Mouse (Mus musculus) neural tube, embryonic 14.5 days (tissue): ENCODE data around the gene Preb. TPM values are rescaled to one million over a fixed set of nuclear protein-coding genes. Genes with fewer than 3 reads are reported as not detected.
A peak's percentile ranks its signal among the peaks of the same experiment; 100 is the strongest.

Experiments
- ATAC-seq: fragments of 200-750 bp; cut with Nextera tagmentation; 2 replicates; pipeline ENCODE4 v1.8.0; 2017; ENCODE audit warnings: low read depth, mild to moderate bottlenecking, moderate TSS enrichment, moderate library complexity
- H3K27ac ChIP-seq: fragments of 300-500 bp; sonication (generic); 2 replicates; pipeline ENCODE4 v1.5.1; 2014; ENCODE audit warnings: low read depth, mild to moderate bottlenecking, control low read depth, low read length, moderate library complexity, mixed read lengths
- H3K27me3 ChIP-seq: fragments of 300-500 bp; sonication (generic); 2 replicates; pipeline ENCODE4 v1.6.1; 2014; ENCODE audit warnings: low read length; ENCODE audit not compliant: control insufficient read depth, insufficient read depth
- H3K36me3 ChIP-seq: fragments of 300-500 bp; sonication (generic); 2 replicates; pipeline ENCODE4 v1.6.1; 2014; ENCODE audit warnings: low read length, mixed read lengths; ENCODE audit not compliant: control insufficient read depth, insufficient read depth
- H3K4me1 ChIP-seq: fragments of 300-500 bp; sonication (generic); 2 replicates; pipeline ENCODE4 v1.6.1; 2014; ENCODE audit warnings: low read length; ENCODE audit not compliant: control insufficient read depth, insufficient read depth
- H3K4me2 ChIP-seq: fragments of 300-500 bp; sonication (generic); 2 replicates; pipeline ENCODE4 v1.6.1; 2014; ENCODE audit warnings: mild to moderate bottlenecking, low read depth, low read length, control low read depth
- H3K4me3 ChIP-seq: fragments of 300-500 bp; sonication (generic); 2 replicates; pipeline ENCODE4 v1.5.1; 2014; ENCODE audit warnings: low read depth, low read length, control low read depth, mixed read lengths
- H3K9ac ChIP-seq: fragments of 300-500 bp; sonication (generic); replicated peaks from 2 replicates; pipeline ENCODE4 v1.6.1; 2014; ENCODE audit warnings: low read depth, mild to moderate bottlenecking, control low read depth, low read length, mixed read lengths
- H3K9me3 ChIP-seq: fragments of 300-500 bp; sonication (generic); 2 replicates; pipeline ENCODE4 v1.6.1; 2016; ENCODE audit warnings: low read length; ENCODE audit not compliant: control insufficient read depth
- WGBS: fragments of 180-500 bp; shearing (Covaris S2); extraction: QIAGEN DNeasy Blood & Tissue Kit; methylation state at CpG from one replicate; pipeline ENCODE4 v1.1.7; 2014; 5-methylcytosine and 5-hydroxymethylcytosine counted together
- polyA plus RNA-seq: library from polyadenylated mRNA; unstranded; fragments of >200 nt; fragmentation: Nextera tagmentation; extraction: Ambion mirVana; gene quantifications from 2 replicates; pipeline ENCODE4 v1.2.1, GENCODE M21; 2014

Preb gene
- polyA plus RNA-seq, 1 experiment from 2014 or later, result 80.0 TPM

GRCm38 (mm10) chr5:30992980-30993676 is 33.0 kb upstream of the Preb start:
- no peak overlapping the region for H3K27ac ChIP-seq
- ATAC-seq, result no peak
- H3K36me3 ChIP-seq, result no peaks in the 10 kb centered on the region
- no peak overlapping the region for H3K9ac ChIP-seq
- H3K4me1 ChIP-seq, result no peaks in the 10 kb centered on the region
- no peaks in the 10 kb centered on the region for H3K27me3 ChIP-seq
- 78% methylated on average over 5 of the region's 5 CpGs for WGBS
- H3K4me2 ChIP-seq, result no peak overlapping the region
- H3K4me3 ChIP-seq, result no peak overlapping the region
- H3K9me3 ChIP-seq, result no peaks in the 10 kb centered on the region

- Histone ChIP-seq H3K9ac (no peak overlapping the region), H3K27ac (no peak overlapping the region), H3K27me3 (no peaks in the 10 kb centered on the region), H3K4me3 (no peak overlapping the region), H3K9me3 (no peaks in the 10 kb centered on the region), H3K4me2 (no peak overlapping the region), H3K4me1 (no peaks in the 10 kb centered on the region), H3K36me3 (no peaks in the 10 kb centered on the region)
- no peak for ATAC-seq
- WGBS, result 14% methylated on average over 2 of the region's 2 CpGs
Observed at GRCm38 (mm10) chr5:30982357-30982756, 22.2 kb upstream of the Preb start.

GRCm38 (mm10) chr5:30974870-30975656 is 14.9 kb upstream of the Preb start:
- Histone ChIP-seq H3K9me3 (no peaks in the 10 kb centered on the region), H3K27ac (no peak overlapping the region), H3K4me1 (0 out of 2 replicates have a peak, but pooled peaks cover 8% of the 10 kb centered on the region), H3K4me3 (no peak overlapping the region), H3K4me2 (no peak overlapping the region), H3K9ac (no peak overlapping the region), H3K36me3 (no peaks in the 10 kb centered on the region), H3K27me3 (no peaks in the 10 kb centered on the region)
- peak; percentile 66 for ATAC-seq
- WGBS, result 52% methylated on average over 9 of the region's 9 CpGs

GRCm38 (mm10) chr5:30969440-30969839 is 9.3 kb upstream of the Preb start:
- no peaks in the 10 kb centered on the region for H3K9me3 ChIP-seq
- WGBS, result 74% methylated on average over 2 of the region's 2 CpGs
- H3K4me1 ChIP-seq, result no peaks in the 10 kb centered on the region
- H3K4me3 ChIP-seq, result no peak overlapping the region
- no peaks in the 10 kb centered on the region for H3K27me3 ChIP-seq
- no peak overlapping the region for H3K9ac ChIP-seq
- no peak overlapping the region for H3K27ac ChIP-seq
- H3K4me2 ChIP-seq, result no peak overlapping the region
- ATAC-seq, result no peak
- no peaks in the 10 kb centered on the region for H3K36me3 ChIP-seq

GRCm38 (mm10) chr5:30968416-30968815 is 8.3 kb upstream of the Preb start, which contains the start of gene Tcf23:
TSS of gene Tcf23 (plus strand) at chr5:30968662.
- H3K4me3 ChIP-seq, result no peak within 1 kb of the TSS
- H3K27me3 ChIP-seq, result no peaks in the 10 kb centered on the region
- no peaks in the 10 kb centered on the region for H3K36me3 ChIP-seq
- no peaks in the 10 kb centered on the region for H3K9me3 ChIP-seq
- H3K27ac ChIP-seq, result no peak within 1 kb of the TSS
- no peak within 1 kb of the TSS for H3K9ac ChIP-seq
- no peaks in the 10 kb centered on the region for H3K4me1 ChIP-seq
- ATAC-seq, result no peak
- WGBS, result 69% methylated on average over 8 of the region's 8 CpGs
- H3K4me2 ChIP-seq, result no peak within 1 kb of the TSS

- Histone ChIP-seq H3K9ac (no peak overlapping the region), H3K4me3 (no peak overlapping the region), H3K9me3 (no peaks in the 10 kb centered on the region), H3K4me1 (no peaks in the 10 kb centered on the region), H3K27me3 (no peaks in the 10 kb centered on the region), H3K4me2 (no peak overlapping the region), H3K27ac (no peak overlapping the region), H3K36me3 (no peaks in the 10 kb centered on the region)
- ATAC-seq, result no peak
- 86% methylated on average over 4 of the region's 4 CpGs for WGBS
Observed at GRCm38 (mm10) chr5:30966189-30966588, 6.0 kb upstream of the Preb start.

GRCm38 (mm10) chr5:30963916-30964315 is 3.8 kb upstream of the Preb start:
- WGBS, result 60% methylated on average over 3 of the region's 3 CpGs

GRCm38 (mm10) chr5:30961545-30962505 is 1.7 kb upstream of the Preb start:
- no peak for ATAC-seq
- no peaks in the 10 kb centered on the region for H3K9me3 ChIP-seq
- no peak overlapping the region for H3K4me2 ChIP-seq
- 81% methylated on average over 10 of the region's 10 CpGs for WGBS
- H3K27ac ChIP-seq, result no peak overlapping the region
- peaks cover 11% of the 10 kb centered on the region; the same call in 1 of the 2 replicates for H3K36me3 ChIP-seq
- H3K27me3 ChIP-seq, result no peaks in the 10 kb centered on the region
- no peak overlapping the region for H3K4me3 ChIP-seq
- H3K9ac ChIP-seq, result no peak overlapping the region
- H3K4me1 ChIP-seq, result peaks cover 20% of the 10 kb centered on the region

More at GRCm38 (mm10) chr5:30963916-30964315, 3.8 kb upstream of the Preb start:
- no peaks in the 10 kb centered on the region for H3K36me3 ChIP-seq
- no peaks in the 10 kb centered on the region for H3K9me3 ChIP-seq
- H3K9ac ChIP-seq, result no peak overlapping the region
- H3K4me1 ChIP-seq, result peaks cover 6% of the 10 kb centered on the region
- no peak for ATAC-seq
- H3K27me3 ChIP-seq, result no peaks in the 10 kb centered on the region
- no peak overlapping the region for H3K27ac ChIP-seq
- H3K4me2 ChIP-seq, result no peak overlapping the region
- no peak overlapping the region for H3K4me3 ChIP-seq
